Mouse (Mus musculus): Measurements from ENCODE around the gene Bcl2l10.

DNA sequence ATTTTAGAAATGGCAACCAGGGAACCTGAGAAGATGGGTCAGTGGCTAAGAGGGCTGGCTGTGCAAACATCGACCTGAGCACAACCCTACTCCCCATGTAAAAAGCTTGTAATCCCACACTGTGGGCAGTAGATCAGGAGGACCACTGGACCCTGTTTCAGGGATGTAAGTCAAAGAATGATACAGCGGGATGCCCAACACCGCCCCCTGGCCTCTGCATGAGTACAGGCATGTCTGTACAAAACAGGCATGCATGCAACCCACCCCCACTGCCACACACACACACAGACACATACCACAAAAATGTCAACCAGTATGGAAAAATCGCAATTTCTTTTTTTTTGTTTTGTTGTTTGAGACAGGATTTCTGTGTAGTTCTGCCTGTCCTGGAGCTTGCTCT lies 51.5 kb downstream of the Bcl2l10 start:
- TF ChIP-seq CTCF (IDR thresholded peaks at IDR 0.05; ENCODE audit: low read depth, low read length) (no peak), GATA1 (IDR thresholded peaks at IDR 0.05; ENCODE audit: borderline replicate concordance, low read length) (no peak), POLR2AphosphoS5 (IDR thresholded peaks at IDR 0.05; ENCODE audit: insufficient replicate concordance, low read depth, low read length) (no peak)
